Mouse (Mus musculus) thymus, postnatal 14 days (tissue): ENCODE results near the gene Brpf3.

ENCODE experiments used
- DNase-seq: peaks from one replicate; pipeline ENCODE4 v3.0.0; 2021

The Brpf3 gene

DNA sequence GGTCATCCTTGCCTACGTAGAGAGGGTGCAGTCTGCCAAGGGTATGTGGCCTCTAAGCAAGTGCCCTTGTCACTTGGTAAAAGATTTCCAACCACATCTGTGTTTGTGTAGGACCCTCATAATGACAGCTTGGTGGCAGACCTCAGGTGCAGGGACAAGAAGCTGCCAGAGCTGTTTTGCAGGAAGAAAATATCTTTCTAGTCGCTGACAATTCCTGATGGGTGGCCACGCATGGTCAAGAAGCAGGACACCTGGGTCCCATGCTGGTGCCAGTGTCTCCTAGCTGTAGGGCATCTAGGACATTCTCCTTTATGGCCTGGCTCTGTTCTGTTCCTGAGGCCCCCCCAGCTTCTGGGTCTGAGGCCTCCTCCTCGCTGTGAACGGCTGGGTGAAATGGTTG lies 75.4 kb downstream of the Brpf3 start:
- DNase-seq, result no peak

DNA sequence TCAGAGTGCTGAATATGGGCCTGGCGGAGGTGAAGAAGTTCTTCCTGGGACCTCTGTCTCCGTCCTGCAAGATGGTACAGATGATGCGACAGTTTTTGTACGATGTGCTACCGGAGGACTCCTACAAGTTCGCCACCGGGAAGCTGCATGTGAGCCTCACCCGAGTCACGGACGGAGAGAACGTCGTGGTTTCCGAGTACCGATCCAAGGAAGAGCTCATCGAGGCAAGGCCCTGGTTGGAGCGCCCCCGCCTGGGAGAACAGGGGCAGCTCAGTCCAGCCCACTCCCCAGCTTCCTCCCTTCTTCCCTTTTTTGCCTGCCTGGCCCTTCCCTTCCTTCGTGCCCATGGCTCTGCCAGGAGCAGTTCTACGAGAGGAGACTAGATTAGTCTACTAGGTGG lies 75.9 kb downstream of the Brpf3 start:
- DNase-seq, result peak; percentile 53

DNA sequence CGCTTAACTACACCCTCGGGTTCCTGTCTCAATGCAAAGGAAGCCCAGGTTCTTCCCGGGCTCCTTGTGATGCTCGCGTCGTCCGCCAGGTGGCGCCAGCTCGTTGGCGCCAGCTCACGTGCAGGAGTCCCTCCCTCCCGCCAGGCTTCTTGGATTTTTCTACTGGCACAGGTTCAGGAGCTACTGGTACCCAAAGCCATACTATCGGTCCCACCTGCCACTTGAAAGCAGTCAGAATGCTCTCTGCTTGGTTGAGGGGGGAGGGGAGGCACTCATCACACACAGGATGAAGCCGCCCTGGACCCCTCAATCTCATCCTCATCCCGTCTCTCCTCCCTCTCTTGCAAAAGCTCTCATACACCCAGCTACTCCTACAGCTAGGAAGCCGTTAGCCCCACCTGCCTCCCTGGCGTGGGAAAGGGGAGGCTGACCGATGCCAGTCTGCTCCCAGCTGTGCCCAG lies 79.1 kb downstream of the Brpf3 start:
- peak; percentile 82 for DNase-seq

DNA sequence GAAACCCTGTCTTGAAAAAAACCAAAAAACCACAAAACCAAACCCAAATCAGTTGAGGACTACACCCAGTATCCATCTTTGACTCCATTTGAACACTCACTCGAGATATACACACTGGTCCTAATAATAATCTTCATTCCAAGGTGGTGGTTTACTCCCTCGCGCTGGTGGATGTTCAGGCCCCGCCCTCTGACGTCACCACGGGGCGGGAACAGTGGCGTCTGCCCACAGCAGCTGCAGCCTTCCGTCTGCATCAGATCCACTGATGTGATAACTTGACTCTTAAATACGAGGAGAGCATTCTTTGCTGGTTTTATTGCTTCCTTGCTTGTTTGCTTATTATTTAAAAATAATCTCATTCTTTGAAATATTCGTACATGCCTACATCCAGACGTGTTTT lies 81.4 kb downstream of the Brpf3 start:
- peak; percentile 86 for DNase-seq

DNA sequence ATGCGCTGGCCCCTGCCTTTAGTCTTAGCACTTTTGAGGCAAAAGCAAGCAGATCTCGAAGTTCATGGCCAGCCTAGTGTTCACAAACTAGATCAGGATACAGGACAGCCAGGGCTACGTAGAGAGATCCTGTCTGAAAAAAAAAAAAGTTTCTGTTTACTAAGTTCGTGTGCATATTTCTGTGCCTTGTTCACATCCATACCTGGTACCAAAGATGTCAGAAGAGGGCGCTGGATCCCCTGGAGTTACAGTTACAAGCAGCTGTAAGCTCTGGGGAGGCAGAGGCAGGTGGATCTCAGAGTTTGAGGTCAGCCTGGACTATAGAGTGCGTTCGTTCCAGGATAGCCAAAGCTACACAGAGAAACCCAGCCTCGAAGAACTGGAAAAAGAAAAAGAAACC lies 81.9 kb downstream of the Brpf3 start:
- DNase-seq, result peak; percentile 36

DNA sequence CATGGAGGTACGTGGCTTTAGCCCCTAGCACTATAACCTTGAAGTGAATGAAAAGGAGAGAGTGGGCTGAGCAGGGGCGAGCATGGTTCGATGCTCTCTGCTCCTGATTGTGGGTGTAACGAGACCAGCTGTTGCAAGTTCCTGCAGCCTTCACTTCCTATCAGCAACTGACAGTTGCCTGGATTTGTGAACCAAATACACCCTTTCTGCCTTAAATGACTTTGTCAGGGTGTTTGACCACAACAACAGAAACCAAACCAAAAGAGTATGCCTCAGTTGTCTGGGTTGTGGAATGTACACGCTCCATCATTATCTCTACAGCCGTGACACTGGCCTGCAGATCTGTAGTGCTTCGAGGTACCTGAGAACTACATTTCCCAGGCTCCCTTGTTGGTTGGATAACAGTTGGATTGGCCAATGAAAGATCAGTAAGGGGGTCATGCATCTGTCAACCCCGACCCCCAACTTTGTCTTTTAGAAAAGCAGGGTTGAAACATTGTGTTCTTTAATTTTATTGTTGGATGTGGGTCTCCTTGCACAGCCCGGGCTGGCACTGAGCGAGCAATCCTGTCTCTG lies 83.1 kb downstream of the Brpf3 start:
- peak; percentile 31 for DNase-seq

DNA sequence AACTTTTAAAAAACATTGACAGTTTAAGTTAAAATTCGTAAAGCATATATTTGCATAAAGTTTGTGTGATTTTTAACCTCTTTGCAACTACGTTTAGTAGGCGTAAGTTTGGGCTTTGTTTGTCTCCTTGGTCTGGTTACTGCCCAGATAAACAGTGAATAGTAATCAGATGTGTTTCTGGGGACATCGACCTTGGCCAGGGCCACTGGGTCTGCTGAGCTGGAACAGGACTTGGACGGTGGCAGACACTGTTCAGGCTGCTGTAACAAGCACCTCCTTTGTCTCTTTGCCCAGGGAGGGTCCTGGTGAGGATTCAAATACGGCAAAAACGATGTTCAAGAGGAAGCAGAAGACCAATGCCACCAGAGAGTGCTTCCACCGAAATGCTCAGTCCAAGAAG lies 84.3 kb downstream of the Brpf3 start:
- DNase-seq, result no peak

DNA sequence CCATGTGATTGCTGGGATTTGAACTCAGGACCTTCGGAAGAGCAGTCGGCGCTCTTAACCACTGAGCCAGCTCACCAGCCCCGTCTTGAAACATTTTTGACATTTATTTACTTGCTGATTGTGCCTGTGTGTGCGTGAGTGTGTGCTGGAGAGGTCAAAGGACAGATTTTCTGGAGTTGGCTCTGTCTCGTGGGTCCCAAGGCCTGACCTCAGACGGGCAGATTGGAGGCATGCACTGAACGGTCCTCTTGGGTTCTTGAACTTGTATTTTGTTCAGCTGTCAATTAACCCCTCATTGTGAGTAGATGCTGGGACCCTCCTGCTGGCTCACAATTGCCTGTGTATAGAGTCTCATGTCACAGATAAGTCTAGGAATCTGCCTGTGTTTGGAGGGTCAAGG lies 85.4 kb downstream of the Brpf3 start:
- no peak for DNase-seq
